Mouse (Mus musculus): ENCODE measurements at regions not wholly inside any gene's neighbourhood (a gene's known extent, or its start where the extent isn't known, plus 50 kb on each side); places are given as distances from the start of the nearest gene placed in this dataset.

DNA sequence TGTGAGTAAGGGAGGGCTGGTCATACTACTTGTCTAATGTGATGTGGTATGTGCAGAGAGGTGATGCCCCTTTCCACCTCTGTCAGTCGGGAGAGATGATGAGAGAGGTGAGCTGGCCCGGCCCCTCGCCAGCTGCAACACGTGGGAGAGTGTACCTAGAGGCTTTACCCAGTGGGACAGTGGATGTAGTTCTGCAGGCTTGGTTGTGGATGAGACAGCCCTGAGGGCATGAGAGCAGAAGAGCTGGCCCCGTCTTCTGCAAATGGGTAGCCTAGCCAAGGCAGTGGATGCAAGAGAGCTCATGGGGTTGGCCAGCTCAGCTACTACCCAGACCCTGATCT is 88.1 kb upstream of the Gnai1 start:
- no peak overlapping the region for H3K9ac ChIP-seq
- H3K4me2 ChIP-seq (replicated peaks): no peak overlapping the region

DNA sequence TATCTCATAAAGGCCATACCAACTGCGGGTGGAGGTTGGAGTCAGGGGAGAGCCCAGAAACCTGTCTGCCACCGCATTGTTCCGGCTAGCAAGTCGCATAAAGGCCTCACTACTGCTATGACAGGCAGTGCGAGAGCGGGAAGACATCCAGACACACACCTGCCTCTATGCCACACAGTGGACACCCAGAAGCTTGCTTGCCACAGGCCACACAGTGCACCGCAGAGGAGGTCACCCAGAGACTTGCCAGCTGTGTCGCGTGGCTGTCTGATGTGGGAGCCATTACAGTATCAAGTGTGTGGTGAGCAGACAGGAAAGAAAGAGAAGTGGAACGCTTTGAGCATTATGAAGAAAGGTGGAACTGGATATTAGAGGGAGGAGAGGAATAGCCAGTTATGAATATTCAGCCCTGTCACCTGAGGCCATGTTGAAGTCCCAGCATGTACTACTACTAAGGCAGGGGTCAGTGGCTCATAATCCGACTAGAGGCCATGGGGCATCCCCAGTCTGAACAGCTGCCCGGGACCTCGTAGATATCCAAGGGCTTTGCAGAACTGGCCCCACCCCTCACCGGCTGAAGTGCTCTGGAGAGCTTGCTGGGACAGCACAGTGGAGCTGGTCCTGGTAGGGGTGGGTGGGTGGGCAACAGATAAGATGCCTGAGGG is 87.6 kb upstream of the Gnai1 start:
- ATAC-seq (ENCODE audit: insufficient number of reproducible peaks, insufficient read depth, low FRiP score, low TSS enrichment): peak; percentile 41; the same call in 1 of the 2 replicates
- Histone ChIP-seq H3K9me3 (no peaks in the 10 kb centered on the region), H3K27ac (no peak overlapping the region), H3K36me3 (no peaks in the 10 kb centered on the region), H3K9ac (no peak overlapping the region), H3K27me3 (no peaks in the 10 kb centered on the region), H3K4me3 (no peak overlapping the region), H3K4me1 (no peaks in the 10 kb centered on the region), H3K4me2 (replicated peaks) (no peak overlapping the region)
- WGBS: 88% methylated on average over 14 of the region's 14 CpGs

More for the DNA sequence above, 88.1 kb upstream of the Gnai1 start:
- 73% methylated on average over 5 of the region's 5 CpGs for WGBS
- Histone ChIP-seq H3K36me3 (no peaks in the 10 kb centered on the region), H3K27me3 (no peaks in the 10 kb centered on the region), H3K4me1 (no peaks in the 10 kb centered on the region), H3K9me3 (no peaks in the 10 kb centered on the region), H3K4me3 (no peak overlapping the region), H3K27ac (no peak overlapping the region)
- ATAC-seq (ENCODE audit: insufficient number of reproducible peaks, insufficient read depth, low FRiP score, low TSS enrichment): peak; percentile 41; the same call in 1 of the 2 replicates

GRCm38 (mm10) chr5:18445969-18446368 is 85.8 kb upstream of the Gnai1 start:
- Histone ChIP-seq H3K27me3 (no peaks in the 10 kb centered on the region), H3K9me3 (no peaks in the 10 kb centered on the region), H3K27ac (no peak overlapping the region), H3K4me2 (replicated peaks) (no peak overlapping the region), H3K4me3 (no peak overlapping the region), H3K4me1 (no peaks in the 10 kb centered on the region), H3K36me3 (no peaks in the 10 kb centered on the region), H3K9ac (no peak overlapping the region)
- ATAC-seq (ENCODE audit: insufficient number of reproducible peaks, insufficient read depth, low FRiP score, low TSS enrichment): no peak
- WGBS: 23% methylated on average over 8 of the region's 8 CpGs

DNA sequence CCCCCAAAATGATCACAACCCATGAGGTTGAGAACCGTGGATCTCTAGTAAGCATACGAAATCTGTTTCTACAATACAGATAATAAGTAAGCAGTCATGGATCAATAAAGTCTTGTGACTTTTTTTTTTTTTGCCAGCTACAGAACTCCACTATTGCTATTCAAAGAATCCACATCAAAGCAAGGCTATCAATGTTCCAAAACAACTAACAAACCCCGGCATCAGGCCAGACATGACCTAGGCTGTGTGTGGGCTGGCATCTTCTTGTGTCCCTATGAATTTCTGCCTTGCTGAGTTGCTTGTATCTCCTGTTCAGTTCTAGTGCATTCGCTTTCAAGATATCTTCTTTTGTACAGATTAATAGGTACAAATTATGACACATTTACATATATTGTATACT is 79.8 kb upstream of the Gnai1 start:
- no peaks in the 10 kb centered on the region for H3K27me3 ChIP-seq
- WGBS: 84% methylated on average over 4 of the region's 4 CpGs
- H3K27ac ChIP-seq: no peak overlapping the region
- no peaks in the 10 kb centered on the region for H3K36me3 ChIP-seq
- H3K4me2 ChIP-seq (replicated peaks): no peak overlapping the region
- H3K4me1 ChIP-seq: no peaks in the 10 kb centered on the region
- no peak overlapping the region for H3K4me3 ChIP-seq
- no peak overlapping the region for H3K9ac ChIP-seq
- no peak for ATAC-seq (ENCODE audit: insufficient number of reproducible peaks, insufficient read depth, low FRiP score, low TSS enrichment)
- H3K9me3 ChIP-seq: no peaks in the 10 kb centered on the region

GRCm38 (mm10) chr5:18439281-18439680 is 79.1 kb upstream of the Gnai1 start:
- no peak overlapping the region for H3K4me2 ChIP-seq (replicated peaks)
- no peaks in the 10 kb centered on the region for H3K9me3 ChIP-seq
- no peaks in the 10 kb centered on the region for H3K4me1 ChIP-seq
- no peaks in the 10 kb centered on the region for H3K27me3 ChIP-seq
- no peak overlapping the region for H3K27ac ChIP-seq
- WGBS: 85% methylated on average over 1 of the region's 1 CpGs
- no peaks in the 10 kb centered on the region for H3K36me3 ChIP-seq
- no peak overlapping the region for H3K9ac ChIP-seq
- H3K4me3 ChIP-seq: no peak overlapping the region
- no peak for ATAC-seq (ENCODE audit: insufficient number of reproducible peaks, insufficient read depth, low FRiP score, low TSS enrichment)

GRCm38 (mm10) chr5:18436099-18436748 is 76.1 kb upstream of the Gnai1 start:
- Histone ChIP-seq H3K36me3 (no peaks in the 10 kb centered on the region), H3K27me3 (no peaks in the 10 kb centered on the region), H3K4me3 (no peak overlapping the region), H3K9me3 (no peaks in the 10 kb centered on the region), H3K4me2 (replicated peaks) (no peak overlapping the region), H3K9ac (no peak overlapping the region), H3K27ac (no peak overlapping the region), H3K4me1 (no peaks in the 10 kb centered on the region)
- 68% methylated on average over 6 of the region's 6 CpGs for WGBS
- ATAC-seq (ENCODE audit: insufficient number of reproducible peaks, insufficient read depth, low FRiP score, low TSS enrichment): no peak

DNA sequence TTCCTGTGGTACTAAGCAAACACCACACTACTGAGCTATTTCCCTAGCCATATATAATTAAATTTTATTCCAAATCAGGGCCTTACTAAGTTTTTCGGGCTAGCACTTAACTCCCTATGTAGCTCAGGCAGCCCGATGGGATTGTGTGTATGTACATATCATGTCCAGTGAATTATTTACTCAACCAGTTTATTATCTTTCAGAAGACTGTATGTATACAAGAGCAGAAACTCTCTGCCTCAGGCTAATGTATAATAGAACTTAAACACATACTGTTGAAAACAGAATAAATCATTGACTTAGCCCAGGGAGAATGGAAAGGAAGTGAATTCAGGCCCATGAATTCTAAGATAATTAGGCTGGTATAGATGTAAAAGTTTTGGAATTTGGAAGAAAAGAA is 74.1 kb upstream of the Gnai1 start:
- no peak for ATAC-seq (ENCODE audit: insufficient number of reproducible peaks, insufficient read depth, low FRiP score, low TSS enrichment)
- no peaks in the 10 kb centered on the region for H3K27me3 ChIP-seq
- WGBS: 92% methylated on average over 2 of the region's 2 CpGs
- no peak overlapping the region for H3K4me3 ChIP-seq
- no peaks in the 10 kb centered on the region for H3K36me3 ChIP-seq
- H3K4me2 ChIP-seq (replicated peaks): no peak overlapping the region
- H3K9me3 ChIP-seq: no peaks in the 10 kb centered on the region
- H3K9ac ChIP-seq: no peak overlapping the region
- H3K4me1 ChIP-seq: no peaks in the 10 kb centered on the region
- H3K27ac ChIP-seq: no peak overlapping the region

DNA sequence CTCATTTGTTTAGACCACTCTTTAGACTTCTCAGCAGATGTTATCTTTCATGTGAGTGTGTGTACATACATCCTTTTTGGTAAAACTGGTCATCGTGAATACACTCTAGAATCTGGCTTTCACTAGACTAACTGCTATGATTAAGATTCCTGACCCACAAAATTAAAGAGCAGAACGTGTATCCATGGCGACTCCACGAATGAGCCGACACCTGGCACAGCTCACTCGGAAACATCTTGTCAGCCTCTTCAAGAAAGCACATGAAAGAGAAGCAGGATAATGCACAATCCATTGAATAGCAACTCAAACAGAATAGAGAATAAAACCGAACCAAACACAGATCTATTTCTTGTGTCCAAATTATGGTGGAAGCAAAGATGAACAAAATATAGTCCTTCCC is 73.1 kb upstream of the Gnai1 start:
- Histone ChIP-seq H3K27ac (no peak overlapping the region), H3K9ac (no peak overlapping the region), H3K4me2 (replicated peaks) (no peak overlapping the region), H3K36me3 (no peaks in the 10 kb centered on the region), H3K4me3 (no peak overlapping the region), H3K27me3 (no peaks in the 10 kb centered on the region), H3K9me3 (no peaks in the 10 kb centered on the region), H3K4me1 (no peaks in the 10 kb centered on the region)
- WGBS: 71% methylated on average over 7 of the region's 7 CpGs
- ATAC-seq (ENCODE audit: insufficient number of reproducible peaks, insufficient read depth, low FRiP score, low TSS enrichment): no peak

- no peaks in the 10 kb centered on the region for H3K36me3 ChIP-seq
- no peaks in the 10 kb centered on the region for H3K4me1 ChIP-seq
- 52% methylated on average over 4 of the region's 4 CpGs for WGBS
- H3K9me3 ChIP-seq: no peaks in the 10 kb centered on the region
- H3K9ac ChIP-seq: no peak overlapping the region
- no peaks in the 10 kb centered on the region for H3K27me3 ChIP-seq
- H3K4me3 ChIP-seq: no peak overlapping the region
- no peak overlapping the region for H3K4me2 ChIP-seq (replicated peaks)
- no peak overlapping the region for H3K27ac ChIP-seq
- ATAC-seq (ENCODE audit: insufficient number of reproducible peaks, insufficient read depth, low FRiP score, low TSS enrichment): no peak
Measured at GRCm38 (mm10) chr5:18425098-18425497, 64.9 kb upstream of the Gnai1 start.

DNA sequence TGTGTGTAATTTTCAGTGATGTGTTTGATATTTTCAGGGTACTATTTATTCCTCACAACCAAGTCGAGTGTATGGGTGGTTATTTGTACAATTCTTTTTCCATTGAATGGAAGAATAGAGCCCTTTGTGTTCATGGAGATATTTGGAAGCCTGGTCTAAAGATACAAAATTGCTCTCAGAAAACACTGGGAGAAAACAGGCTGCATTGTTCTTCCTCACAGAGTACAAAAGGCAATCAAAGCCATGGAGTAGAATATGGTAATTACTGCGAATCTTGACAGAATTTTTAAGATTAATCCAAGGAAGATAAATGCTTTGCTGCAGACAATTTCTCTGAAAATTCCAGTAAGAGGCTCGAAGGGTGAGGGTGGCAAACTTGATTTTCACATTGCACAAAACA is 54.7 kb upstream of the Gnai1 start:
- no peaks in the 10 kb centered on the region for H3K27me3 ChIP-seq
- no peak overlapping the region for H3K4me3 ChIP-seq
- no peak overlapping the region for H3K9ac ChIP-seq
- H3K36me3 ChIP-seq: no peaks in the 10 kb centered on the region
- no peak overlapping the region for H3K4me2 ChIP-seq (replicated peaks)
- 36% methylated on average over 3 of the region's 3 CpGs for WGBS
- no peaks in the 10 kb centered on the region for H3K4me1 ChIP-seq
- H3K9me3 ChIP-seq: no peaks in the 10 kb centered on the region
- H3K27ac ChIP-seq: no peak overlapping the region
- no peak for ATAC-seq (ENCODE audit: insufficient number of reproducible peaks, insufficient read depth, low FRiP score, low TSS enrichment)

All from embryonic facial prominence, embryonic 12.5 days (tissue).